27 mouse cellular contexts compared by ENCODE assay signal in the genomic region with DNA sequence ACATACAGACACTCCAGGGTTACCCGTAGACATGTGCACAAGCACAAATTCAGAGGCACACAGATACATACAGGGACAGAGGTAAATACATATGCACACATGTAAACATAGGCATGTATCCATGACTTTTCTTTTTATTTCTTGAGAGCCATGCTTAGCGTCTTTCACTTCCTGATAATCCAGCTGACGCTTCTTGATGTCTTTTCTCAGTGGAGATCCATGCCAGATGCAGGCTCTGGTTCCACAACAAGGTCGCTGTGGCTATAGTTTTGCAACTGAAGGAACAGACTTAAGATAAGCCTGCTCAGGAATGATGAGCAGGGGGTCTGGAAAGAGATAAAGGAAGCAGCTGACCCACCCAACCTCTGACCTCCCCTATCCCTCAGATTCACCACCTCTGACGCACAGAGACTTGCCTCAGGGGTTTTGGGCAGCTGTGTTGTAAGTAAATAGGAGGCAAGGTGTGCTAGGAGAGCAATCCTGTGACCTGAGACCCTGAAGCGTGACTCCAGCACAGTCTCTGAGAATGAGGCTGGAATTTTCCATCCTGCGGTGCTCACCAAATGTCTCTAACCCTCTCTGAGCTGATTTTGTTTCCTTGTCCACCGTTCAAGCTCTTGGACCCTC. TPM values are rescaled to one million over a fixed set of nuclear protein-coding genes. Genes with fewer than 3 reads are reported as not detected.
DNase-seq lines count a peak whose midpoint lies in the region; ATAC-seq and TF ChIP-seq lines count a peak whose summit lies in the region.
"Had no signal": no experiment of that assay in that cellular context is flagged by ENCODE, and none has a peak within 500 bp of the region (broad histone marks: within the 10 kb centered on the region; RNA-seq: fewer than 3 reads in every experiment).

No protein-coding gene starts in this region.

- H3K79me2 ChIP-seq in CH12.LX (replicated peaks; ENCODE audit: control insufficient read depth, extremely low read depth, insufficient read depth, poor library complexity, severe bottlenecking) = no peaks in the 10 kb centered on the region

- WGBS in heart, embryonic 10.5 days = 30% methylated on average over 8 of the region's 8 CpGs

- H3K9me3 ChIP-seq in heart, embryonic 10.5 days = no peaks in the 10 kb centered on the region
- no peaks in the 10 kb centered on the region for H3K9me3 ChIP-seq in CH12.LX (replicated peaks; ENCODE audit: low read length)
- H3K9me3 ChIP-seq: forebrain, embryonic 13.5 days; heart, embryonic 15.5 days; liver, embryonic 12.5 days; neural tube, embryonic 15.5 days had no signal

- ATAC-seq in megakaryocyte, adult 5-6 weeks (ENCODE audit: poor library complexity, severe bottlenecking) = peak; percentile 73
- ATAC-seq: forebrain, embryonic 13.5 days; hindbrain, embryonic 16.5 days; liver, embryonic 12.5 days; liver, postnatal 0 days; Patski had no signal

- TF ChIP-seq POLR2A in CH12.LX (IDR thresholded peaks at IDR 0.05; ENCODE audit: low read depth, low read length) = no peak

- dilution Hi-C loops in CH12.LX (cut with MboI; ENCODE audit: extremely low pct_ligation_motif_present, extremely low pct_unique_long_range_greater_than_20kb, low sequenced_read_pairs) = no loop called here

- no peak for DNase-seq in heart, embryonic 10.5 days (ENCODE audit: low spot score)
- no peak for DNase-seq in heart, adult 11 months
- DNase-seq in kidney, adult 8-10 months = peak; percentile 15 to 28
- DNase-seq in kidney, adult 18-20 months = no peak
- DNase-seq in CH12.LX (ENCODE audit: extremely low read depth) = no peak
- no peak for DNase-seq in adrenal gland, postnatal 36 days
- no peak for DNase-seq in left cerebral cortex, postnatal 36 days (ENCODE audit: low spot score in 2 of 2)
- DNase-seq: adrenal gland, postnatal 14 days; cerebellum, adult 18-20 months; cerebellum, postnatal 14 days; gastrocnemius, postnatal 10 days; left cerebral cortex, postnatal 4 days; liver, postnatal 0 days; lung, postnatal 36 days; midbrain, embryonic 14.5 days; right cerebral cortex, adult 18-20 months; spleen, adult 18-20 months; thymus, adult 18-20 months; thymus, postnatal 25 days had no signal

- no peaks in the 10 kb centered on the region for H3K36me3 ChIP-seq in heart, embryonic 10.5 days
- H3K36me3 ChIP-seq in CH12.LX (replicated peaks in 1 of 2; ENCODE audit: control insufficient read depth in 1 of 2, insufficient read depth in 1 of 2, low read length in 1 of 2) = no peaks in the 10 kb centered on the region
- H3K36me3 ChIP-seq: heart, embryonic 15.5 days; liver, embryonic 12.5 days; neural tube, embryonic 15.5 days had no signal

- TF ChIP-seq EP300 in CH12.LX (IDR thresholded peaks at IDR 0.05; ENCODE audit: low read length) = 0 out of 2 replicates have a peak, but pooled peaks have one; percentile 10

- in situ Hi-C loops in CH12.LX (cut with MboI; ENCODE audit: low pct_ligation_motif_present, low pct_unique_long_range_greater_than_20kb, low sequenced_read_pairs) = no loop called here

- no peak overlapping the region for H3K9ac ChIP-seq in CH12.LX (ENCODE audit: insufficient read depth, low read depth)
- H3K9ac ChIP-seq: forebrain, embryonic 13.5 days; heart, embryonic 15.5 days; liver, embryonic 12.5 days; liver, postnatal 0 days; neural tube, embryonic 15.5 days had no signal

- TF ChIP-seq CTCF in CH12.LX (conservative IDR thresholded peaks at IDR 0.05 in 1 of 2, IDR thresholded peaks at IDR 0.05 in 1 of 2; ENCODE audit: low read depth in 2 of 2, low read length in 2 of 2) = no peak

- peaks cover 26% of the 10 kb centered on the region; the same call in 1 of the 2 replicates for H3K4me1 ChIP-seq in heart, embryonic 10.5 days
- H3K4me1 ChIP-seq in CH12.LX (ENCODE audit: control insufficient read depth in 1 of 2, insufficient read depth in 2 of 2) = peaks cover 5 to 13% of the 10 kb centered on the region in 2 experiments; a peak in 3 of 4 replicates
- H3K4me1 ChIP-seq: forebrain, embryonic 13.5 days; neural tube, embryonic 15.5 days had no signal

- no peak overlapping the region for H3K4me3 ChIP-seq in heart, embryonic 10.5 days
- no peak overlapping the region for H3K4me3 ChIP-seq in CH12.LX (replicated peaks in 1 of 3; ENCODE audit: low read depth in 2 of 3, low read length in 2 of 3, poor library complexity in 1 of 3)
- H3K4me3 ChIP-seq: forebrain, embryonic 13.5 days; heart, embryonic 15.5 days; liver, embryonic 12.5 days; neural tube, embryonic 15.5 days had no signal

- H3K27me3 ChIP-seq in heart, embryonic 10.5 days (ENCODE audit: insufficient read depth, poor library complexity, severe bottlenecking) = no peaks in the 10 kb centered on the region
- no peaks in the 10 kb centered on the region for H3K27me3 ChIP-seq in CH12.LX (replicated peaks)
- H3K27me3 ChIP-seq: forebrain, embryonic 13.5 days; heart, embryonic 15.5 days; liver, embryonic 12.5 days; neural tube, embryonic 15.5 days; Patski had no signal

- intact Hi-C loops in left cerebral cortex, postnatal 36 days (cut with DNase I) = no loop called here

- TF ChIP-seq RAD21 in CH12.LX (IDR thresholded peaks at IDR 0.05; ENCODE audit: low read depth, low read length) = no peak

- peak overlapping the region; percentile 42; the same call in 1 of the 2 replicates for H3K27ac ChIP-seq in heart, embryonic 10.5 days
- H3K27ac ChIP-seq in CH12.LX (ENCODE audit: insufficient read depth, low read depth) = no peak overlapping the region
- H3K27ac ChIP-seq: forebrain, embryonic 13.5 days; heart, embryonic 15.5 days; liver, embryonic 12.5 days; neural tube, embryonic 15.5 days; stomach, postnatal 0 days had no signal

- H3K4me2 ChIP-seq in CH12.LX (ENCODE audit: insufficient read depth, low read depth, poor library complexity, severe bottlenecking) = no peak overlapping the region; the same call in 1 of the 2 replicates
- H3K4me2 ChIP-seq: forebrain, embryonic 13.5 days; heart, embryonic 15.5 days; liver, embryonic 12.5 days; neural tube, embryonic 15.5 days had no signal

TF ChIP-seq in CH12.LX, 34 proteins besides CTCF, POLR2A, EP300 and RAD21:
- TF ChIP-seq JUN (IDR thresholded peaks at IDR 0.05; ENCODE audit: insufficient read depth, low read depth, low read length) (no peak), BHLHE40 (IDR thresholded peaks at IDR 0.05; ENCODE audit: low read depth, low read length) (peak; percentile 6; the same call in 1 of the 2 replicates), ZMIZ1 (IDR thresholded peaks at IDR 0.05; ENCODE audit: low read depth, low read length) (no peak), ZC3H11A (IDR thresholded peaks at IDR 0.05; ENCODE audit: low read depth, low read length) (no peak), TCF12 (IDR thresholded peaks at IDR 0.05; ENCODE audit: low read depth, low read length) (no peak), POLR2AphosphoS2 (IDR thresholded peaks at IDR 0.05; ENCODE audit: low read depth, low read length) (no peak), GABPA (IDR thresholded peaks at IDR 0.05; ENCODE audit: insufficient replicate concordance, low read depth, low read length) (no peak), KAT2A (IDR thresholded peaks at IDR 0.05; ENCODE audit: insufficient replicate concordance, low read length) (no peak), IRF4 (IDR thresholded peaks at IDR 0.05; ENCODE audit: low read depth, low read length) (0 out of 2 replicates have a peak, but pooled peaks have one; percentile 9), MAX (IDR thresholded peaks at IDR 0.05; ENCODE audit: low read length) (peak; percentile 12; the same call in 1 of the 2 replicates), UBTF (IDR thresholded peaks at IDR 0.05; ENCODE audit: low read depth, low read length) (no peak), HCFC1 (IDR thresholded peaks at IDR 0.05; ENCODE audit: low read depth, low read length) (no peak), NELFE (IDR thresholded peaks at IDR 0.05; ENCODE audit: low read depth, low read length) (no peak)

RNA-seq across cellular contexts. Expression of a gene that starts 37.0 kb away (rescaled TPM):
- 56.1 and 63.8 TPM in 2 replicates for polyA plus RNA-seq in heart, embryonic 10.5 days (2016; fragmentation: Nextera tagmentation; extraction: Ambion mirVana)
- total RNA-seq in CH12.LX (2012; rRNA removed) (6.3 and 6.6 TPM in 2 replicates), CH12.LX (2014; rRNA removed) (21.0 and 23.7 TPM in 2 replicates)
- polyA plus RNA-seq in CH12.LX (2012; ENCODE audit: insufficient read length, low read depth) = 15.8 and 17.5 TPM in 2 replicates
- total RNA-seq in megakaryocyte, adult 5-6 weeks (2015) = 160 and 180 TPM in 2 replicates
- 192 and 198 TPM in 2 replicates for total RNA-seq in megakaryocyte, adult 5-6 weeks (2017)
- 10 to 100 TPM; 45.5 to 50.3 TPM for total RNA-seq in adrenal gland, postnatal 36 days (2021)
- 10 to 100 TPM; 60.3 to 62.3 TPM for total RNA-seq in left cerebral cortex, postnatal 36 days (2021)

Comparison
In these comparisons a context has a peak if more than half of its experiments do, and no peak if none do; other contexts are left out.
1. DNase-seq: peak in kidney, adult 8-10 months (2 of 2); none in heart, embryonic 10.5 days (single experiment), heart, adult 11 months (single experiment), kidney, adult 18-20 months (single experiment), CH12.LX (single experiment), adrenal gland, postnatal 36 days (0 of 2) and left cerebral cortex, postnatal 36 days (0 of 2).